Mouse (Mus musculus): Measurements from ENCODE around the gene Slc15a5. TPM values are rescaled to one million over a fixed set of nuclear protein-coding genes. Genes with fewer than 3 reads are reported as not detected.
A peak's percentile ranks its signal among the peaks of the same experiment; 100 is the strongest.

The Slc15a5 gene
- total RNA-seq, 2 experiments from 2014 or later = 0.99 TPM; not detected in 1

DNA sequence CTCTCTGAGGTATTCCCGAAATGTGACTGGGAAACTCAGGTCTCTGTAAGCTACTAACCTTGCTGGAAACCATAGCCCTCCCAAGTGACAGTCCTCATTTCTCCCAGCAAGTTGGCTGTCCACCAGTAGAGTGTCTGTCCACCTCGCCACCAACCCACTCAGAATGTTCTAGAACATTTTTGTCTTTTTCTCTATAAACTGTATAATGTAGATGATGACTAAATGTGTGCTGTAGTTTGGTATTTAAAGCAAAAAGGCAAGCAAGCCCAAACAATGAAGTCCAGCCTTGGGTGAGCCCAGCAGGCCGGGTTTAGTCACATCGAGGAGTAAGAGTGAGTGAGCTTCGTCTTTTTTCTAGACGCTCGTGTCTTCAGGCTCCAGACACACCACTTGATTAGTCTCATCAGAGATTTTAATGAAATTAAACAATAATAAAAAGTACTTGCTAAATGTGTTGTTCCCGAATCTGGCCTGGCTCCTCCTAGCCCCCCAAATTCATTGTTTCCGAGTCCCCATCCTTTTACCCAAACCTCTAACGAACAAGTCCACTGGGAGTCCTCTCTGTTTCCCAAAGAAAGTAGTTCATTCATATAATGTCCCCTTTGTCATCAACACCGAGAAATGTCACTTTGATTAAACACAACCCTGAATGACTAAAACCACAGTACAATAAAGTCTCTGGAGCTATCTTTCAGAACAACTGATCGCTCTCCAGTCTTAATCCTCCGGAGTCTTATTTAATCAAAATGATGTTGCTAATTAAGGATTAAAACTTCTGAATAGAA lies 8.8 kb downstream of the Slc15a5 start:
- intact Hi-C loops (cut with DNase I) = no loop called here
- DNase-seq (ENCODE audit: low spot score in 2 of 2) = peak in 1 of 2 experiments; percentile 66

DNA sequence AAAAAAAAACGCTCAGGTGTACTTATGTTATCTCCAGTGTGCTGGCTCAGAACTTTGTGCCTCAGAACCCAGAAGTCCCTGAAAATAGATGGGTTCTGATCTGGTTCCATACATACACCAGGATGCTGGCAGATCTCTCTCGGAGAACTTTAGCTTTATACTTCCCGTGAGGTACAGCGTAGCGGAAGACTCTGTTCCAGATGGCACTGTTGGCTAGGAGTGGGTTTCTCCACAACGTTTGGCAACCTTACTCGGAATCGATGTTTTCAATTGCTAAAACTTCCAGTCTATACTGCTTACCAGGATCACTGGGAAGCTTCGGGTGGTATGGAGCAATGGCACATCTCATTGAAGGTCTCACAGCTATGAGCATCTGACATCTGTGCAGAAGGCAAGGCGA lies 9.8 kb downstream of the Slc15a5 start:
- intact Hi-C loops (cut with DNase I) = no loop called here

DNA sequence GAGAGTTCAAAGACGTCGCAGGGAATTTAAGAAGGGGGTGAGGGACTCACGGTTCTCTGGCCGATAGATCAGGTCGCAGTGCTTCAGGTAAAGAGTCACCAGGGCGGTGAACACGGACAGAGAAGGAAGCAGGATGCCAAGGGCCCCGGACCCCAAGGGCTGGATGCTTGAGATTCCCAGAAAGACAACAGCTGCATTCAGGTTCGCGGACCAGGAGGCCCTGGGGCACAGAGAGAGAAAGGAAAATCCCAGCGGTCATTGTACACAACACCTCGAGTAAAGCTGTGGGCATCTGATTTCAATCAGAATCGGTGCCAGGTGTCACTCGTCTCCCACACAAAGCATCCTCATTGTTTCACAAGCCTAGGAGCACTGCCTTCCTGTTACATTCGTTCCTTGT lies 24.1 kb downstream of the Slc15a5 start:
- no peak for DNase-seq (ENCODE audit: low spot score in 2 of 2)
- intact Hi-C loops (cut with DNase I) = no loop called here

More for the DNA sequence above, 9.8 kb downstream of the Slc15a5 start:
- peak in 1 of 2 experiments; percentile 74 for DNase-seq (ENCODE audit: low spot score in 2 of 2)

DNA sequence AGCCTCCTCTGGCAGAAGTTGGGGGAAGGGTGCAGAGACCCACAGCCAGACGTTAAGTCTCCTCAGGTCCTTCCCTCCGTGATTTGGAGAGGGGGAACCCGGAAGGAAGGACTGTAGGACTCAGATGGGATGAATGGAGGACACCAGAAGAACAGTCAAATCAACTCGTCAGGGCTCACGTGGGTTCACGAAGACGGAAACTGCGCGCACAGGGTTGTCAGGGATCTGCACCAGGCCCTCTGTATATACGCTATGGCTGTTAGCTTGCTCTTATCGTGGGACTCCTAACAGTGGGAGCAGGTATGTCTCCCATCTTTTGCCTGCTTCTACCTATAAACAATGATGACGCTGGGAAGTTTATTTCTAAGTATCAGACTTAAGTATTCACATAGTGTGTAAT lies 24.8 kb downstream of the Slc15a5 start:
- intact Hi-C loops (cut with DNase I) = no loop called here
- DNase-seq (ENCODE audit: low spot score in 2 of 2) = no peak

DNA sequence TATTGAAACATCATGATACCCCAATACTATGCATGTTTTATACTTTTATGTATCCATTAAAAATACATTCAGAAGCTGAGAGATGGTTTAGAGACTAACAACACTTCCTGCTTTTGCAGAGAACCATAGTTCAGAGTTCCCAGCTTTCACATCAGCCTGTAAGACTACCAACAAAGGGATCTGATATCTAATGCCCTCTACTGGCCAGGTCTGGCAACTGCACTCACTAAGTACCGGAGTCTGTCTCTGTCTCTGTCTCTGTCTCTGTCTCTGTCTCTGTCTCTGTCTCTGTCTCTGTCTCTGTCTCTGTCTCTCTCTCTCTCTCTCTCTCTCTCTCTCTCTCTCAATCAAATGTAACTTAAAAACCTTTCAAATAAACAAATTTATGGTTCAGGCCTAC lies 25.6 kb downstream of the Slc15a5 start:
- intact Hi-C loops (cut with DNase I) = no loop called here
- DNase-seq (ENCODE audit: low spot score in 2 of 2) = peak in 1 of 2 experiments; percentile 20

DNA sequence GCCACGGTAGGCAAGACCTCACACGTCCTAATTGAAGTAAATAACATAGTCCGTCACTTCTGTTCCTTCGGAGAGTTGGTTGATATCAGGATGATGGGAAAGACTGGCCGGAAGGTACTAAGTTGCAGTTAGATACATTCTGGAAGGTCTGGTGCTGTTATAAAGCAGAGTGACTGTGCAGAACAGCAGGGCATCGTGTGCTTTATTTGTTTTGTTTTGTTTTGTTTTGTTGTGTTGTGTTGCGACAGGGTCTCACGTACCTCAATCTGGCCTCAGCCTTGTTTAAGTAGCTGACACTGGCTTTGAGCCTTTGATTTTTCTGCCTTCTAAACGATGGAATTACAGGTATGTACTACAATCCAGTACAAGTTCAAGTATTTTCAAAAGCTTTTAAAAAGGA lies 26.0 kb downstream of the Slc15a5 start:
- intact Hi-C loops (cut with DNase I) = no loop called here

DNA sequence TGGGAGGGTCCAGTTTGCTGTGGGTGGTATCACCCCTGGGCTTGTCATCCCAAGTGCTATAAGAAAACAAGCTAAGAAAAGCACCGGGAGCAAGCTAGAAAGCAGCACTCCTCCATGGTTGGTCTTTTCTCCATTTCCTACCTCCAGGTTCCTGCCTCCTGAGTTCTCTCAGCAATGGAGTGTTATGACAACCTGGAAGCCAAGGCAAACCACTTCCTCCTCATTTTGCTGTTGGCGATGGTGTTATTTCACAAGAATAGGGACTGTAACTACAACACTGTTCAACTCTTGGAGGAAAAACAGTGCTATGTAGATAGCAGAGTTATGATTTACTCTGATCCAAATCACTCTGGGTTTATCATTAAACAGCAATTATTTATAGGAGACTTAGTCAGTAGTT lies 34.4 kb downstream of the Slc15a5 start:
- intact Hi-C loops (cut with DNase I) = no loop called here
- DNase-seq (ENCODE audit: low spot score in 2 of 2) = no peak

More for the DNA sequence above, 26.0 kb downstream of the Slc15a5 start:
- no peak for DNase-seq (ENCODE audit: low spot score in 2 of 2)

DNA sequence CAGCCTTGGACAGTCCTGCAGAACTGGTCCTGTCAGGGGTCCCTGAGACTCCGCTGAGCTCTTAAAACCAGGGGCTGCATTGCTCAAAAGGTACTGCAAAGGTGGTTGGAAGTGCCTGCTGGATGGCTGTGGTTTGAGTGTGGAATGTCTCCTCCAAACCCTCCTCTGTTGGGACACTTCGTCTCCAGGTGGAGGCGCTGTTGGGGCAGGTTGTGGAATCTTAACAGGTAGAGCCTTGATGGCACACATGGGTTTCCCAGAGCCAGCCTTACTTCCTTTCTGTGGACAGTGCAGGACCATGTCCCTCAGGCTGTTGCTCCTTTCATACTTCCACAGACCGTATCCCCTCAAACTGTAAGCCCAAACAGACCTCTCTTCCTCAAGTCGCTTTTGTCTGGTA lies 36.8 kb downstream of the Slc15a5 start:
- intact Hi-C loops (cut with DNase I) = no loop called here
- no peak for DNase-seq (ENCODE audit: low spot score in 2 of 2)

DNA sequence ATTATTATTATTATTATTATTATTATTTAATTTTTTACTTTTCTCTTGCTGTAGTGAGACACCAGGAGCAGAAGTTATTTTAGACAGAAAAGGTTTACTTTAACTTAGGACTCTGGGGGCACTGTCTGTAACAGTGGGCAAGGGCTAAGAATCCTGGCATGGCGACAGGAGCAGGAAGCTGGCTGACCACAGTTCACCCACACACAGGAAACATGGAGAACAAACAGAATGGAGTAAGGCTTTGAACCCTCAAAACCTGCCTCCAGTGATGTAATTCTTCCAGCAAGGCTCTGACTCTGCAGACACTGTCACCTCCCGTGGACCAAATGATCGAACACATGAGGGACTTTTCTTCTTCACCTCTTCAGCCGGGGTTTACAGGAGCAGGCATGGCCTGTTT lies 37.9 kb downstream of the Slc15a5 start:
- intact Hi-C loops (cut with DNase I) = no loop called here

DNA sequence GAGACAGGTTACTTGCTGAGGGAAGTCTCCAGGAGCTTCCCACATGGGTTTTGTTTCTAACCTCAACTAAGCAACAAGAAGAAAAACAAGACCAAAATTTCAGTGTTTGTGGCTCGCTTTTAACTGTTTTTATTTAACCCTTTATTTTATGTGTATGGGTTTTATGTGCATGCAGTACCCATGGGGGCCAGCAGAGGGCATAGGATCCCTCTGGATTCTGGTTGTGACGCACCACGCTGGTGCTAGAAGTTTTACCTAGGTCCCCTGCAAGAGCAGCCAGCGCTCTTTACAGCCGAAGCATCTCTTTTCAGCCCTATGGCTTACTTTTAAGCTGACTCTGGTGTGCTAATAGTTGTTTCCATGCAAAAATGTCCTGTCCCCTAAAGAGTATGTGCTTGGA lies 42.1 kb downstream of the Slc15a5 start:
- intact Hi-C loops (cut with DNase I) = no loop called here
- DNase-seq (ENCODE audit: low spot score in 2 of 2) = no peak

More for the DNA sequence above, 37.9 kb downstream of the Slc15a5 start:
- no peak for DNase-seq (ENCODE audit: low spot score in 2 of 2)

DNA sequence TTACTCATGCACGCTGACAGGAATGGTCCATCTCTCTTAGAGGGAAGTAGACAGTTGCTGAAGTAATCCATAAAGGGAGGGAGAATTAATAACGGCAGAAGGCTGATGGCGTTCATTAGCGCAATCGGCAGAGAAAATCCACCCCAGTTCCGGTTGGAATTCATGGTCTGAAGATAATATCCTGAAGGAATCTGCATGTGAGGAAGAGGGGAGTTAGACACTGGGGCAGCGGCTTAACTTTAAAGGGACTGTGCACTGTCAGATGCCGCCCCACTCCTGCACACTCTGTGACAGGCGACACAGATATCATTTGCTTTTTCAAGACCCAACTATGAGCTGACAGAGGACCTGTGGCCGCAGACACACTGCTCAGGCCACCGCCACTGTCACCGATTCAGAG lies 42.8 kb downstream of the Slc15a5 start:
- intact Hi-C loops (cut with DNase I) = no loop called here

DNA sequence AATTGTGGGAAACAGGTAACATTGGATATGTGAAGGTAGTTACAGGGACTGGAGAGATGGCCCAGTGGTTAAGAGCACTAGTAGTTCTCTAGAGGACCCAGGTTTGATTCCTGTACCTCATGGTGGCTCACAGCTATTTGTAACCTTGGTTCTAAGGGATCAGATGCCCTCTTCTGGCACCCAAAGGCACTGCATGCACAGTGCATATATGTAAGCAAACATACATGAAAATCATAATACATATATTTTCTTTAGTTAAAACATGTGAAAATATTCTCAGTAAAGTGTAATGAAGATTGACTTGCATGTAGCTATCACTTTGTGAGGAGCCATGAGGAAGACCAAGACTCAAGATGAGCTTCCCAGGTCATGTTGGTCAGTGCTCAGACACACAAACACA lies 62.8 kb downstream of the Slc15a5 start:
- no peak for DNase-seq (ENCODE audit: low spot score in 2 of 2)
- intact Hi-C loops (cut with DNase I) = no loop called here

More for the DNA sequence above, 42.8 kb downstream of the Slc15a5 start:
- DNase-seq (ENCODE audit: low spot score in 2 of 2) = no peak

DNA sequence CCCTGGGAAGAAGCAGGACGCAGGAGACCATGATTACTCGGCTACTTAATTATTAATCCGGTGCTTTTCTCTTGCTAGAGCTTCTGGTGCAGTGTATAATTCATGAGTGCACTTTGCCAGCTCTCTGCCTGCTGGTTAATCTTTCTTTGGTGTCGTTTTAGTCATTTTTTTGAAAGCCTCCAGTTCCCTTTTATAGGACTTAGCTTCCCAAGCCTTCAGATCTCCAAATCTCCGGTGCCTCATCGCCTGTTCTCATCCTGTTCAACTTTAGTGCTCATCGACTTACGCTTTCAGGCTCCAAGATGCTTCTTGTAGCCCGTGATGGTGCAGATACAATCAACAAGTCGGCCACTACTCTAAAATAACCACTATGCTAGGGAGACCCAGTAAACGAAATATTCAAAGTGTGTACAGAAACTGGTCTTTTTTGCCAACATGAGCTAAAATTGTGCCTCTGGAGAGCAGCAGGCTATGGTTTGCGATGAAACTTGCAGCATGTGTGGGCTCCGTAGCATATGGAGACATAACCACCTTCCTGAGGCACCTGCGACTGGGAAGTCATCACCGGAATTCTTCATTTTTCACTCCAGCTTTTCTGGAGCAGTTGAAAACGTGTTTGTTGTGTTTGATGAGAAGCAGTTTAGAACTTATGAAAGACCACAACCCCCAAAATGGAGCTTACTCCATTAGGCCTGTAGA lies 64.6 kb downstream of the Slc15a5 start:
- DNase-seq (ENCODE audit: low spot score in 2 of 2) = peak in 1 of 2 experiments; percentile 69

DNA sequence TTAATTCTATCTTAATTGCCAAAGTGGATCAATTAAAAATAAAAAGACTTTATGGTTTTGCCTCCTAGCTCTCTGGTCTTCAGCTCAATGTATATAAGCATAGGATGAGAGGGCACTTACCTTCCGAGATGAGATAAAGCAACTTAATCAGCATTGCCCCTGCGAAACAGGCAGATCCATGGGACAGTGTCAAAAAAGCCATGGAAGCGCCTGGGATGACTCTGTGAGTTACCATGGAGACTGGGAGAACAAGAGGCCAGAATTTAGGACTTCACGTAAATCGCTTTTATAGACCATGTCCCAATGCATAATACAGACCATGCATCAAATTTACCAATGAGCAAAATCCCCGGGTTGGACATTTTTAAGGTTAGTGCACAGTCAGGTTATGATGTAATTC lies 67.8 kb downstream of the Slc15a5 start:
- no peak for DNase-seq (ENCODE audit: low spot score in 2 of 2)
- intact Hi-C loops (cut with DNase I) = no loop called here

More for the DNA sequence above, 64.6 kb downstream of the Slc15a5 start:
- intact Hi-C loops (cut with DNase I) = no loop called here

DNA sequence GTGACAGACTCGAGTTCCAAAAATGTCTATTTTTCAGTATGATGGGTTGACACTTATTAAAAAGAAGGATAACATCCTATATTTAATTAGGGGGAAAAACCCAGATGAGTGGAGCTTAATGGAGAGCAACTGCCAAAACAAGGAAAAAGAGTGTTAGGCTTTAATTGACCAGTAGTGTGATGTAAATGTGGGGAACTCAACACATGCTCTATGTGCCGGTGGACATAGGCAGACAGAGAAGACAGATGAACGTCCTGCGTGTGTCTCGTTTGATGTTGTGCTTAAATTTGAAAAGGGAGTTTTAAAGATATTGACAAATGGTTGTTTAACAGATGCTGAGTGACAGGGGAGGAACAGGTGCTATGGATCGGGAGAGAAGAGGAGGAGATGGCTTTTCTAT lies 72.0 kb downstream of the Slc15a5 start:
- intact Hi-C loops (cut with DNase I) = no loop called here
- DNase-seq (ENCODE audit: low spot score in 2 of 2) = no peak

DNA sequence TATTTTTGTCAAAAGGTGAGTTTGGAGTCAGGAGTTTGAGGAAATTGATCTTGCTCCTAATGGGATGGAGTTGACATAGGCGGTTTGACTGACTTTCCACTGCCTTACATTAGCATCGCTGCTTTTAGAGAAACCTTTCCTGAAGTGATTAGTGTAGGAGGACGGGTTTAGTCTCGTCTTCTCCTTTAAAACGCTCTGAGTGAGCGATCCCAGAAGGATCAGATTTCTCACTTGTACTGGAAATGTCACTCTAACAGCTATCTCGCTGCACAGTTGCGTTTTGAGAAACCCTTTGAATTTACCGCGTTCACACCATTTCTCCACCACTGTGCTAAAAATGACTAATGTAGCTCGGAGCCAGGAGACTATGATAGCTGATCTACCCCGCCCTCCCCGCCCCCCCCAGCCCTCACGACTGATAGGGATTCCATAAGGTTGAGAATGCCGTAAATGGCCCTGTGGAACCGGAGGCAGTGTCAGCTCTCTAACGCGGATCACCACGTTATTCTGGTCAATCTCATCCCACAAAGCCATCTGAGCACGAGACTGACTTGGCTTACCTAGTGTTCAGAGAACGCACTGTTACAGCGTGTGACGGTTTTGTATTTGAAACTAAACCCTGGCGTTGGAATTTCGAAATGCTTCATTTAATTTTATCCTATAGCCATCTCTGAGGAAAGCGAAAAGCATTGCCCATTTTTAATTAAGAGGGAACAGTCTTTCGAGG lies 73.0 kb downstream of the Slc15a5 start:
- DNase-seq (ENCODE audit: low spot score in 2 of 2) = peak in 1 of 2 experiments; percentile 35
- intact Hi-C loops (cut with DNase I) = no loop called here

DNA sequence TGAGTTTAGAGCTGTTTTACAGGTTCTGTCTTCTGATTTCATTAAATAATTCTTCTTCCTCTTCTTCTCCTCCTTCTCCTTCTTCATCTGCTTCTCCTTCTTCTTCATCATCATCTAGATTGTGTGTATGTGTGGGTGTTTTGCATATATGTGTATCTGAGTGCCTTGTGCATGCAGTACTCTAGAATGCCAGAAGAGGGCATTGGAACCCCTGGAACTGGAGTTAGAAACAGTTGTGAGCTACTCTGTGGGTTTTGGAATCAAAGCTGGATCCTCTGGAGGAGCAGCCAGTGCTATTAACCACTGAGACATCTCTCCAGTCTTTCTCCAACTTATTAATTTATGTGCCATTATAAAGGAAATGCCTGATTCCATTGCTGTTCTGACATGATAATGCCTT lies 89.9 kb downstream of the Slc15a5 start:
- DNase-seq (ENCODE audit: low spot score in 2 of 2) = peak in 1 of 2 experiments; percentile 14
- intact Hi-C loops (cut with DNase I) = loop anchor here (5.0 kb wide), 1 partner anchor 162 kb away; no protein-coding TSS in a partner anchor

DNA sequence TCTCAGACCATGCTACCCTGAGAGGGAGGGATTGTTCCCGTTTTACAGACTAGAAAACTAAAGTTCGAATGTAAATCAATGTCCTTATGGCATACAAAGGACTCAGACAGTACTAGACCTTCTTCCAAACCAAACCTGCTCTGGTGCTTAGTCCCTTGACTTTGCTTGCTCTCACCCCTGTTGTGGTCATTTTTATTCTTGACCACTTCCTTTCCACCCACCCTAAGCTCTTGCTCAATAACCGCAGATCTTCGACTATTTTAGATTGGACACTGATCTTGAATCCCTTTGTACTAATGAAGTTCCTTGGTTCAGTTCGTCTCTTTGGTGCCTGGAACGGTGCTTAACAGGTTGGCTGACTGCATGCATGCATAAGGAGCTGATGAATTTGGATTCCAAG lies 94.5 kb downstream of the Slc15a5 start:
- DNase-seq (ENCODE audit: low spot score in 2 of 2) = no peak
- intact Hi-C loops (cut with DNase I) = no loop called here

DNA sequence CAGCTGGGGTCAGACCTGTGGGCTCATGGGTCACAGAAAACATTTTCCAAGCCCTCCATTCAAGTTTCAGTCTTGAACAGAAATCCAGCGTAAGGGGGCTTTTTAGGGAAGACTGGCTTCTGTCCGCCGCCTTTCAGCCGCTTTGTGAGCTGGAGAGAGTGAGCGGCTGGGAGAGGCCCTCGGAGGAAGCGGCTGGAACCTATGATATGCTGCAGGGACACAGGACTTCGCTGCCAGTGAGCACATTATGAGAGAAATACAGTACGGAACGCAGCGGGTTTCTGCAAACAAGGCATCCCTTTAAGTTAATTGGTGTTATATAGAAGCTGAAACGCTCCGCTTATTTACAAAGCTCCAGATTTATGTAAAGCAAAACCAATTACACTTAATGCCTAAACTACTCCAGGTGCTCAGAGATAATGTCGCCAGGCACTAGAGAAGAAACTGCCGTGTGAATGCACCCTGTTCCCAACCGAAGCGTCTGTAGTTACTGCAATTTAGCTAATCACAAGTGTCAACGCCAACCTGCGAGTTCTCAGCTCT lies 97.5 kb downstream of the Slc15a5 start:
- intact Hi-C loops (cut with DNase I) = no loop called here
- no peak for DNase-seq (ENCODE audit: low spot score in 2 of 2)
